Comparison of ENCODE assay signal across 10 mouse cellular contexts in genomic region chr11:62732022-62732387, GRCm38 (mm10). TPM values are rescaled to one million over a fixed set of nuclear protein-coding genes. Genes with fewer than 3 reads are reported as not detected.
DNase-seq lines count a peak whose midpoint lies in the region; ATAC-seq and TF ChIP-seq lines count a peak whose summit lies in the region.
"Had no signal": no experiment of that assay in that cellular context is flagged by ENCODE, and none has a peak within 500 bp of the region (broad histone marks: within the 10 kb centered on the region; RNA-seq: fewer than 3 reads in every experiment).

No protein-coding gene starts in this region.

- H3K9me3 ChIP-seq in hindbrain, embryonic 15.5 days, result no peaks in the 10 kb centered on the region
- H3K9me3 ChIP-seq in midbrain, embryonic 14.5 days (ENCODE audit: control insufficient read depth, low read length), result no peaks in the 10 kb centered on the region

- H3K4me1 ChIP-seq in kidney, adult 2 months (ENCODE audit: control insufficient read depth, insufficient read depth, low read length), result no peaks in the 10 kb centered on the region
- H3K4me1 ChIP-seq in cortical plate, adult 2 months (ENCODE audit: control insufficient read depth, insufficient read depth, low read length), result peaks cover 4% of the 10 kb centered on the region; the same call in 1 of the 2 replicates
- peaks cover 23% of the 10 kb centered on the region for H3K4me1 ChIP-seq in hindbrain, embryonic 15.5 days (replicated peaks)
- H3K4me1 ChIP-seq in midbrain, embryonic 14.5 days (ENCODE audit: control insufficient read depth, insufficient read depth, low read length), result peaks cover 13% of the 10 kb centered on the region

- ATAC-seq in hindbrain, embryonic 15.5 days (ENCODE audit: low FRiP score, low read depth), result peak; percentile 57
- ATAC-seq in midbrain, embryonic 14.5 days (ENCODE audit: low FRiP score, low TSS enrichment), result peak; percentile 29; the same call in 1 of the 2 replicates

- no peak for DNase-seq in kidney, adult 2 months
- no peak for DNase-seq in kidney, adult 18-20 months
- no peak for DNase-seq in midbrain, embryonic 14.5 days
- no peak for DNase-seq in cerebellum, postnatal 10 days
- no peak for DNase-seq in cerebellum, postnatal 4 days (ENCODE audit: low spot score in 2 of 2)
- DNase-seq in adrenal gland, adult 2 months, result no peak

- peak overlapping the region; percentile 83 for H3K9ac ChIP-seq in hindbrain, embryonic 15.5 days
- H3K9ac ChIP-seq in midbrain, embryonic 14.5 days (replicated peaks; ENCODE audit: low read length), result no peak overlapping the region; the same call in 1 of the 2 replicates

- no peak overlapping the region for H3K27ac ChIP-seq in kidney, adult 2 months (ENCODE audit: insufficient read depth, low read depth, low read length)
- H3K27ac ChIP-seq in cortical plate, adult 2 months (ENCODE audit: insufficient read depth, low read length), result 0 out of 2 replicates have a peak overlapping the region, but pooled peaks have one; percentile 9
- peak overlapping the region; percentile 95 for H3K27ac ChIP-seq in hindbrain, embryonic 15.5 days (replicated peaks)
- peak overlapping the region; percentile 97 for H3K27ac ChIP-seq in midbrain, embryonic 14.5 days (replicated peaks; ENCODE audit: low read depth, low read length)

- no peaks in the 10 kb centered on the region for H3K27me3 ChIP-seq in kidney, adult 2 months (replicated peaks; ENCODE audit: control insufficient read depth, insufficient read depth, low read length)
- no peaks in the 10 kb centered on the region for H3K27me3 ChIP-seq in hindbrain, embryonic 15.5 days
- no peaks in the 10 kb centered on the region for H3K27me3 ChIP-seq in midbrain, embryonic 14.5 days (ENCODE audit: control insufficient read depth, insufficient read depth, low read length)

- TF ChIP-seq CTCF in kidney, adult 2 months (conservative IDR thresholded peaks at IDR 0.05; ENCODE audit: insufficient read depth, insufficient read length, low read depth, low read length), result no peak
- TF ChIP-seq CTCF in cortical plate, adult 2 months (IDR thresholded peaks at IDR 0.05; ENCODE audit: extremely low read depth, insufficient read depth, low read length), result no peak

- H3K4me2 ChIP-seq in hindbrain, embryonic 15.5 days, result peak overlapping the region; percentile 73
- peak overlapping the region; percentile 70 for H3K4me2 ChIP-seq in midbrain, embryonic 14.5 days (ENCODE audit: low read length)

- H3K36me3 ChIP-seq in kidney, adult 2 months (ENCODE audit: control insufficient read depth, insufficient read depth, low read length), result no peaks in the 10 kb centered on the region
- H3K36me3 ChIP-seq in hindbrain, embryonic 15.5 days, result peaks cover 17% of the 10 kb centered on the region
- peaks cover 18% of the 10 kb centered on the region for H3K36me3 ChIP-seq in midbrain, embryonic 14.5 days (ENCODE audit: control insufficient read depth, insufficient read depth, low read length)

- peak overlapping the region; percentile 55 for H3K4me3 ChIP-seq in kidney, adult 2 months (ENCODE audit: insufficient read depth, low read depth, low read length)
- peak overlapping the region; percentile 94 for H3K4me3 ChIP-seq in cortical plate, adult 2 months (ENCODE audit: insufficient read depth, low read length)
- peak overlapping the region; percentile 84 for H3K4me3 ChIP-seq in hindbrain, embryonic 15.5 days
- peak overlapping the region; percentile 90 for H3K4me3 ChIP-seq in midbrain, embryonic 14.5 days (replicated peaks; ENCODE audit: low read depth, low read length)

- TF ChIP-seq POLR2A in kidney, adult 2 months (IDR thresholded peaks at IDR 0.05; ENCODE audit: low read depth, low read length), result no peak
- no peak for TF ChIP-seq POLR2A in cortical plate, adult 2 months (IDR thresholded peaks at IDR 0.05; ENCODE audit: extremely low read depth, insufficient read depth, low read length)

- WGBS in kidney, adult 2 months, result 16% methylated on average over 5 of the region's 5 CpGs
- 7% methylated on average over 5 of the region's 5 CpGs for WGBS in hindbrain, embryonic 15.5 days
- 4% methylated on average over 5 of the region's 5 CpGs for WGBS in midbrain, embryonic 14.5 days

RNA-seq across cellular contexts. Expression of gene Zfp287, which starts 0.3 kb away (rescaled TPM):
- 1.2 TPM in 2 replicates for polyA plus RNA-seq in kidney, adult 2 months (2012; rRNA removed)
- polyA plus RNA-seq in cortical plate, adult 2 months (2012; rRNA removed), result 13.2 and 13.6 TPM in 2 replicates
- 17.6 and 20.2 TPM in 2 replicates for polyA plus RNA-seq in hindbrain, embryonic 15.5 days (2015; fragmentation: Nextera tagmentation; extraction: Ambion mirVana)
- polyA plus RNA-seq in midbrain, embryonic 14.5 days (2014; fragmentation: Nextera tagmentation; extraction: Ambion mirVana), result 18.9 and 25.2 TPM in 2 replicates
- 1 to 10 TPM; 2.9 to 5.0 TPM for total RNA-seq in adrenal gland, adult 2 months (2021)
- polyA plus RNA-seq in adrenal gland, adult 2 months (2012; rRNA removed), result 0.89 and 1.3 TPM in 2 replicates

RNA-seq across cellular contexts. Expression of gene Gm10428, which starts 20.9 kb away (rescaled TPM):
- polyA plus RNA-seq in kidney, adult 2 months (2012; rRNA removed), result not detected in 2 replicates
- polyA plus RNA-seq in cortical plate, adult 2 months (2012; rRNA removed), result not detected in 2 replicates
- polyA plus RNA-seq in hindbrain, embryonic 15.5 days (2015; fragmentation: Nextera tagmentation; extraction: Ambion mirVana), result not detected in 2 replicates
- not detected in 2 replicates for polyA plus RNA-seq in midbrain, embryonic 14.5 days (2014; fragmentation: Nextera tagmentation; extraction: Ambion mirVana)
- not detected for total RNA-seq in adrenal gland, adult 2 months (2021)
- polyA plus RNA-seq in adrenal gland, adult 2 months (2012; rRNA removed), result not detected in 2 replicates
- total RNA-seq: left cerebral cortex, adult 18-20 months had no signal
- polyA plus RNA-seq: thymus, postnatal 0 days had no signal

RNA-seq across cellular contexts. Expression of gene Zfp286, which starts 57.3 kb away (rescaled TPM):
- 0.42 and 0.83 TPM in 2 replicates for polyA plus RNA-seq in kidney, adult 2 months (2012; rRNA removed)
- polyA plus RNA-seq in cortical plate, adult 2 months (2012; rRNA removed), result 19.6 and 22.4 TPM in 2 replicates
- 27.0 and 31.0 TPM in 2 replicates for polyA plus RNA-seq in hindbrain, embryonic 15.5 days (2015; fragmentation: Nextera tagmentation; extraction: Ambion mirVana)
- polyA plus RNA-seq in midbrain, embryonic 14.5 days (2014; fragmentation: Nextera tagmentation; extraction: Ambion mirVana), result 31.2 and 32.5 TPM in 2 replicates
- total RNA-seq in adrenal gland, adult 2 months (2021), result 1 to 10 TPM; 1.5 to 3.5 TPM
- polyA plus RNA-seq in adrenal gland, adult 2 months (2012; rRNA removed), result 0.21 TPM in 1 of 2 replicates, not detected in the other

Comparison
In these comparisons a context has a peak if more than half of its experiments do, and no peak if none do; other contexts are left out.
1. RNA of gene Zfp286, which starts 57.3 kb away (polyA plus RNA-seq): 31.2 to 32.5 TPM in midbrain, embryonic 14.5 days, 27.0 to 31.0 TPM in hindbrain, embryonic 15.5 days and 19.6 to 22.4 TPM in cortical plate, adult 2 months; 0.42 to 0.83 TPM in kidney, adult 2 months and 0.21 TPM in adrenal gland, adult 2 months; every median in the first group is over 10 times any median in the second.
2. Peak in every context shown above with its lines, with median percentiles within 50 percentile points of each other: H3K4me3 ChIP-seq.